Mouse (Mus musculus) midbrain, embryonic 11.5 days (tissue): Measurements from ENCODE around the gene Cd47. TPM values are rescaled to one million over a fixed set of nuclear protein-coding genes. Genes with fewer than 3 reads are reported as not detected.
A peak's percentile ranks its signal among the peaks of the same experiment; 100 is the strongest.

ENCODE experiments used
- ATAC-seq: fragments of 200-750 bp; cut with Nextera tagmentation; 2 replicates; pipeline ENCODE4 v1.8.0; 2017; ENCODE audit warnings: moderate TSS enrichment, moderate library complexity; ENCODE audit not compliant: low FRiP score
- DNase-seq: peaks from one replicate; pipeline ENCODE4 v3.0.0; 2015; ENCODE audit warnings: low spot score; ENCODE audit errors: missing footprints
- H3K27ac ChIP-seq: fragments of 300-500 bp; sonication (generic); 2 replicates; pipeline ENCODE4 v1.5.1; 2014; ENCODE audit warnings: low read depth, low read length
- H3K27me3 ChIP-seq: fragments of 300-500 bp; sonication (generic); 2 replicates; pipeline ENCODE4 v1.6.1; 2014; ENCODE audit warnings: mild to moderate bottlenecking, low read length, moderate library complexity, mixed read lengths; ENCODE audit not compliant: control insufficient read depth, insufficient read depth
- H3K36me3 ChIP-seq: fragments of 300-500 bp; sonication (generic); 2 replicates; pipeline ENCODE4 v1.6.1; 2014; ENCODE audit warnings: mild to moderate bottlenecking, low read length, moderate library complexity, mixed read lengths; ENCODE audit not compliant: control insufficient read depth, insufficient read depth
- H3K4me1 ChIP-seq: fragments of 300-500 bp; sonication (generic); 2 replicates; pipeline ENCODE4 v1.6.1; 2014; ENCODE audit warnings: low read length; ENCODE audit not compliant: control insufficient read depth, insufficient read depth
- H3K4me2 ChIP-seq: fragments of 300-500 bp; sonication (generic); 2 replicates; pipeline ENCODE4 v1.6.1; 2014; ENCODE audit warnings: mild to moderate bottlenecking, moderate library complexity
- H3K4me3 ChIP-seq: fragments of 300-500 bp; sonication (generic); 2 replicates; pipeline ENCODE4 v1.5.1; 2014; ENCODE audit warnings: low read depth, low read length
- H3K9ac ChIP-seq: fragments of 300-500 bp; sonication (generic); 2 replicates; pipeline ENCODE4 v1.6.1; 2014; ENCODE audit warnings: low read length
- H3K9me3 ChIP-seq: fragments of 300-500 bp; sonication (generic); 2 replicates; pipeline ENCODE4 v1.6.1; 2016; ENCODE audit warnings: low read length; ENCODE audit not compliant: control insufficient read depth
- WGBS: fragments of 180-500 bp; shearing (Covaris S2); extraction: QIAGEN DNeasy Blood & Tissue Kit; methylation state at CpG from one replicate; pipeline ENCODE4 v1.1.7; 2014; 5-methylcytosine and 5-hydroxymethylcytosine counted together
- polyA plus RNA-seq: library from polyadenylated mRNA; unstranded; fragments of >200 nt; fragmentation: Nextera tagmentation; extraction: Ambion mirVana; gene quantifications from 2 replicates; pipeline ENCODE4 v1.2.1, GENCODE M21; 2014

Gene Cd47
- polyA plus RNA-seq, 1 experiment from 2014 or later: 57.8 TPM

DNA sequence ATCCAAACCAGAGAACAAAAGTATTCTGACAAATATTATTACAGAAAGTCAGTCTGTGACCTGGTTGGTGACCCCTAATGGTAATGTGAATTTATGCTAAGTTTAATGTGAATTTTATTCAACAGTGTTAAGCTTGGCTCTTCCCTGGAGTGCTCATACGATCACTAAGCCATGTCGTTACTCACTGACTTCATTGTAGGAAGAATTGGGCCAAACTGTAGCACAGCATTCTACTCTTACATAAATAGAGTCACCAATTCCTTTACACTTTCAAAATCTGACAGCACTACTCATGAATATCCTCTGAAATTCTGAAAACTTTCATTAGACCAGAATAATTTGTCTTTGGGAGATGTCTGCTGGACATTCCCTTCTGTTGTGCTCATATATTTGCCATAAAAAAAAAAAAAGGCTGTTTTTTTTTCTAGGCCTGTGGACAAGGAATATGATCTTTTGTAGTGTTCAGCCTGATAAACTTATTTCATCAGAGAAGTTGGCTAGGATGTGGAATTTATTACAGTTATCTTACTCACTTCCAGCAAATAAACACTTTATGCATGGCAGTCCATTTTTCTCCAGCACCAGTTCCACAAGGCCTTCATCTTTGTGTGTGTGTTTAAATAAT is 88.8 kb downstream of the Cd47 start:
- Histone ChIP-seq H3K4me3 (no peak overlapping the region), H3K4me2 (no peak overlapping the region), H3K9ac (no peak overlapping the region), H3K27ac (no peak overlapping the region), H3K4me1 (no peaks in the 10 kb centered on the region), H3K27me3 (no peaks in the 10 kb centered on the region), H3K36me3 (no peaks in the 10 kb centered on the region), H3K9me3 (no peaks in the 10 kb centered on the region; the same call in 1 of the 2 replicates)
- ATAC-seq: no peak
- DNase-seq: no peak
- 84% methylated on average over 2 of the region's 2 CpGs for WGBS

- DNase-seq (no peak), ATAC-seq (no peak)
- Histone ChIP-seq H3K36me3 (no peaks in the 10 kb centered on the region), H3K9me3 (no peaks in the 10 kb centered on the region; the same call in 1 of the 2 replicates), H3K4me3 (no peak overlapping the region), H3K4me2 (no peak overlapping the region), H3K9ac (no peak overlapping the region), H3K4me1 (no peaks in the 10 kb centered on the region), H3K27me3 (no peaks in the 10 kb centered on the region), H3K27ac (no peak overlapping the region)
- WGBS: 93% methylated on average over 3 of the region's 3 CpGs
Observed at GRCm38 (mm10) chr16:49892252-49892651, 91.9 kb downstream of the Cd47 start.

DNA sequence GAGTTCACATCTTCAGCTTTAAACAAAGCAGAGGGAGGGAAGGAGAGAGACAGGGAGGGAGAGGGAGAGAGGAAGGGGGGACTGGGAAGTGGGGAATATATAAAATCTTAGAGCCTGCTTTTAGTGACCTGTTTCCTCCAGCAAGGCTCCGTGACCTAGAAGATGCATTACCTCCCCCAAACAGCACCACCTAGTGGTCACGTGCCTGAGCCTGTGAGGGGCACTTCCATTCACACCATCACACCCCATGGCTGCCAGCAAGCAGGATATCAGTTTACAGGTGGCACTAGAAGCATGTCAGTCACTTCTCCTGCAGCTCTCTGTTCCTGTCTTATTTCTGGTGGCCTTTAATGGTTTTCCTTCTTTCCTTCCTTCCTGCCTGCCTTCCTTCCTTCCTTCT is 92.6 kb downstream of the Cd47 start:
- Histone ChIP-seq H3K9me3 (no peaks in the 10 kb centered on the region; the same call in 1 of the 2 replicates), H3K27ac (no peak overlapping the region), H3K4me3 (no peak overlapping the region), H3K4me2 (no peak overlapping the region), H3K9ac (no peak overlapping the region), H3K27me3 (no peaks in the 10 kb centered on the region), H3K36me3 (no peaks in the 10 kb centered on the region), H3K4me1 (no peaks in the 10 kb centered on the region)
- DNase-seq (peak; percentile 72), ATAC-seq (no peak)
- WGBS: 61% methylated on average over 2 of the region's 2 CpGs

DNA sequence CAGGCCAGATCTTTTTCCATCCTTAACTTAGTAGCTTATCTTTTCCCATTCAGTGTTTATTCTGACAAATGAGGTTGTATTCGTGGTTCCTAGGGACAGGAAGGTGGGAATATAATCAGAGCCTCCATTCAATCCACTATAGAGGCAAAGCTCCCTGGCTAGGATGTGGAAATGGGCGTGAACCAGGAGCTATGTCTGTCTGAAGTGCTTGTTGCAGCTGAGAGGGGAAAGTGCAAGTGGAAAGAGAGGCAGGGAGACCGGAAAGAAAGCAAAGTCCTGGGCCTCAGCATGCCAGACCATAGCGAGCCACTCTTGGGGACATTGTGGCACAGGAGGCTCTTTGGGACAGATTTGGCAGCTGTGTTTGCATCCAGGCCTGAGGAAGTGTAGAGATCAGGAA is 94.3 kb downstream of the Cd47 start:
- no peaks in the 10 kb centered on the region for H3K27me3 ChIP-seq
- ATAC-seq: no peak
- H3K4me2 ChIP-seq: no peak overlapping the region
- no peaks in the 10 kb centered on the region; the same call in 1 of the 2 replicates for H3K9me3 ChIP-seq
- 49% methylated on average over 4 of the region's 4 CpGs for WGBS
- no peak overlapping the region for H3K4me3 ChIP-seq
- H3K27ac ChIP-seq: no peak overlapping the region
- no peaks in the 10 kb centered on the region for H3K4me1 ChIP-seq
- peak; percentile 60 for DNase-seq
- no peak overlapping the region for H3K9ac ChIP-seq
- H3K36me3 ChIP-seq: no peaks in the 10 kb centered on the region

DNA sequence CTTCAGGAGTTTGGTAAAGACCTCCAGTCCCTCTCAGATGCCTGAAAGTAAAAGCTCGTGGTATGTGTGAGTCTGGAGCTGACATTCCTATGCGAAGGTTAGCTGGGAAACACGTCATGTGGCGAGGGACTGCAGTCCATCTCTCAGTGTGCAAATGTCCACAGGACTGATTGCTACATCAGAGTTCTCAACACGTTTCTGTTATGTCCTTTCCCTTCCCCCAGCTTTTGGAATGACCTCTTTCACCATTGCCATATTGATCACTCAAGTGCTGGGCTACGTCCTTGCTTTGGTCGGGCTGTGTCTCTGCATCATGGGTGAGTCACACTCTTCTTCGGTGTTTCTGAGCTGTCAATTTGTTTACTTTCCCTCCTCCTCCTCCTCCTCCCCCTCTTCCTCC is 95.8 kb downstream of the Cd47 start:
- no peaks in the 10 kb centered on the region for H3K36me3 ChIP-seq
- H3K9me3 ChIP-seq: no peaks in the 10 kb centered on the region; the same call in 1 of the 2 replicates
- no peaks in the 10 kb centered on the region for H3K27me3 ChIP-seq
- no peaks in the 10 kb centered on the region for H3K4me1 ChIP-seq
- 89% methylated on average over 8 of the region's 8 CpGs for WGBS
- H3K4me3 ChIP-seq: no peak overlapping the region
- ATAC-seq (no peak), DNase-seq (peak; percentile 62)
- no peak overlapping the region for H3K9ac ChIP-seq
- H3K4me2 ChIP-seq: no peak overlapping the region
- H3K27ac ChIP-seq: no peak overlapping the region

DNA sequence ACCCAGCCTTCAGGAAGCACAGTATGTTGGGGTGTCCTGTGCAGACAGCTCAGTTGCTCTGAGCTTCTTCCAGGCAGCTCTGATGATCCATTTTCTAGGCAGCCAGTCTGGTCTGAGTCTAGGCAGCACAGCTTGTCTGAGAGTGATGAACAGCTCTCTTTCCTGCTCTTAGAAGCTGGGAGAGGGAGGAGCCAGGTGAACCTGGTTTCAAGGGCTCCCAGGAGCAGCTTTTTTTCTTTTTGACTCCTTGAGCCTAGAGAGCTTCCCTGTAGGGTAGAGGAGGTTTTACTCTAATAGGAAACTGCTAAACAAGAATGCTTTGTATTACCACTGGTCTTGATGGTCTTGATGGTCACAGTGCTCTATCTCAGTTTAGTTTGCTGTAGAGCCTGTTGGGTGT is 101.1 kb downstream of the Cd47 start:
- H3K9me3 ChIP-seq: no peaks in the 10 kb centered on the region
- no peaks in the 10 kb centered on the region; the same call in 1 of the 2 replicates for H3K36me3 ChIP-seq
- H3K27ac ChIP-seq: no peak overlapping the region
- no peak overlapping the region for H3K4me3 ChIP-seq
- DNase-seq (peak; percentile 54), ATAC-seq (no peak)
- no peak overlapping the region for H3K9ac ChIP-seq
- H3K4me1 ChIP-seq: no peaks in the 10 kb centered on the region
- H3K27me3 ChIP-seq: no peaks in the 10 kb centered on the region
- no peak overlapping the region for H3K4me2 ChIP-seq

- Histone ChIP-seq H3K4me2 (no peak overlapping the region), H3K4me1 (no peaks in the 10 kb centered on the region), H3K4me3 (no peak overlapping the region), H3K36me3 (no peaks in the 10 kb centered on the region; the same call in 1 of the 2 replicates), H3K27me3 (no peaks in the 10 kb centered on the region), H3K9ac (no peak overlapping the region), H3K27ac (no peak overlapping the region), H3K9me3 (no peaks in the 10 kb centered on the region)
- ATAC-seq (no peak), DNase-seq (no peak)
- WGBS: 98% methylated on average over 5 of the region's 5 CpGs
Observed at GRCm38 (mm10) chr16:49902083-49902482, 101.8 kb downstream of the Cd47 start.

GRCm38 (mm10) chr16:49904248-49904930 is 104.1 kb downstream of the Cd47 start:
- Histone ChIP-seq H3K9me3 (no peaks in the 10 kb centered on the region), H3K27me3 (no peaks in the 10 kb centered on the region), H3K36me3 (no peaks in the 10 kb centered on the region; the same call in 1 of the 2 replicates), H3K4me3 (no peak overlapping the region), H3K9ac (no peak overlapping the region), H3K4me2 (no peak overlapping the region), H3K27ac (no peak overlapping the region), H3K4me1 (no peaks in the 10 kb centered on the region)
- WGBS: 90% methylated on average over 10 of the region's 10 CpGs
- no peak for ATAC-seq
- no peak for DNase-seq

- Histone ChIP-seq H3K27ac (no peak overlapping the region), H3K9me3 (no peaks in the 10 kb centered on the region), H3K9ac (no peak overlapping the region), H3K27me3 (no peaks in the 10 kb centered on the region), H3K36me3 (no peaks in the 10 kb centered on the region; the same call in 1 of the 2 replicates), H3K4me2 (no peak overlapping the region), H3K4me3 (no peak overlapping the region), H3K4me1 (no peaks in the 10 kb centered on the region)
- ATAC-seq: no peak
- WGBS: 83% methylated on average over 3 of the region's 3 CpGs
- no peak for DNase-seq
Observed at GRCm38 (mm10) chr16:49905041-49905440, 104.7 kb downstream of the Cd47 start.
